In genomic region chr14:118235973-118236885, GRCm38 (mm10) we compare ENCODE assay signal across 8 mouse cellular contexts. TPM values are rescaled to one million over a fixed set of nuclear protein-coding genes. Genes with fewer than 3 reads are reported as not detected.
DNase-seq lines count a peak whose midpoint lies in the region; ATAC-seq lines count a peak whose summit lies in the region.

No protein-coding gene starts in this region.

- peaks cover 34% of the 10 kb centered on the region for H3K4me1 ChIP-seq in heart, embryonic 13.5 days
- H3K4me1 ChIP-seq in midbrain, embryonic 13.5 days (replicated peaks): peaks cover 45% of the 10 kb centered on the region

- peak overlapping the region; percentile 65 for H3K4me3 ChIP-seq in heart, embryonic 13.5 days
- H3K4me3 ChIP-seq in midbrain, embryonic 13.5 days (replicated peaks): peak overlapping the region; percentile 76

- H3K27ac ChIP-seq in heart, embryonic 13.5 days (replicated peaks): no peak overlapping the region
- H3K27ac ChIP-seq in midbrain, embryonic 13.5 days: peak overlapping the region; percentile 93

- WGBS in heart, embryonic 13.5 days: under 1% methylated on average over 73 of the region's 73 CpGs
- WGBS in midbrain, embryonic 13.5 days: under 1% methylated on average over 67 of the region's 73 CpGs

- ATAC-seq in frontal cortex, adult (ENCODE audit: low TSS enrichment): peak; percentile 38; the same call in 1 of the 2 replicates
- ATAC-seq in heart, embryonic 13.5 days (ENCODE audit: extremely low read depth, insufficient number of reproducible peaks, low FRiP score, low TSS enrichment): no peak
- peak; percentile 56 for ATAC-seq in midbrain, embryonic 13.5 days

- H3K4me2 ChIP-seq in heart, embryonic 13.5 days: peak overlapping the region; percentile 98
- H3K4me2 ChIP-seq in midbrain, embryonic 13.5 days (replicated peaks): peak overlapping the region; percentile 78

- H3K9ac ChIP-seq in heart, embryonic 13.5 days: peak overlapping the region; percentile 62
- H3K9ac ChIP-seq in midbrain, embryonic 13.5 days (replicated peaks): peak overlapping the region; percentile 93

- H3K27me3 ChIP-seq in heart, embryonic 13.5 days (replicated peaks): peaks cover 89% of the 10 kb centered on the region
- peaks cover 39% of the 10 kb centered on the region for H3K27me3 ChIP-seq in midbrain, embryonic 13.5 days

- H3K9me3 ChIP-seq in heart, embryonic 13.5 days: no peaks in the 10 kb centered on the region
- no peaks in the 10 kb centered on the region for H3K9me3 ChIP-seq in midbrain, embryonic 13.5 days

- H3K36me3 ChIP-seq in heart, embryonic 13.5 days: no peaks in the 10 kb centered on the region
- peaks cover 5% of the 10 kb centered on the region for H3K36me3 ChIP-seq in midbrain, embryonic 13.5 days

- DNase-seq in frontal cortex, postnatal 25 days (ENCODE audit: low spot score in 2 of 2): no peak
- peak; percentile 43 for DNase-seq in urinary bladder, postnatal 14 days (ENCODE audit: low spot score)
- DNase-seq in urinary bladder, postnatal 4 days (ENCODE audit: low spot score in 2 of 2): no peak
- DNase-seq in kidney, postnatal 10 days: peak; percentile 57
- no peak for DNase-seq in frontal cortex, adult 2 months (ENCODE audit: extremely low spot score in 1 of 2, low spot score in 1 of 2)

RNA-seq across cellular contexts. Expression of gene Sox21, which starts 0.6 kb away (rescaled TPM):
- polyA plus RNA-seq in heart, embryonic 13.5 days (2015; fragmentation: Nextera tagmentation; extraction: Ambion mirVana): 0.05 and 0.06 TPM in 2 replicates
- 12.2 and 16.7 TPM in 2 replicates for polyA plus RNA-seq in midbrain, embryonic 13.5 days (2015; fragmentation: Nextera tagmentation; extraction: Ambion mirVana)
- polyA plus RNA-seq in frontal cortex, adult 2 months (2012; rRNA removed): 7.8 and 10.3 TPM in 2 replicates

RNA-seq across cellular contexts. Expression of gene Gm9376, which starts 30.5 kb away (rescaled TPM):
- polyA plus RNA-seq in heart, embryonic 13.5 days (2015; fragmentation: Nextera tagmentation; extraction: Ambion mirVana): not detected in 2 replicates
- polyA plus RNA-seq in midbrain, embryonic 13.5 days (2015; fragmentation: Nextera tagmentation; extraction: Ambion mirVana): not detected in 2 replicates
- not detected in 2 replicates for polyA plus RNA-seq in frontal cortex, adult 2 months (2012; rRNA removed)

Comparison
In these comparisons a context has a peak if more than half of its experiments do, and no peak if none do; other contexts are left out.
1. DNase-seq: peak in urinary bladder, postnatal 14 days (single experiment) and kidney, postnatal 10 days (single experiment); none in frontal cortex, postnatal 25 days (0 of 2), urinary bladder, postnatal 4 days (0 of 2) and frontal cortex, adult 2 months (0 of 2).